Mouse (Mus musculus) ovary, adult 18-20 months (tissue): ENCODE results near the gene Olfr1411.

Experiments used
- DNase-seq: peaks from one replicate; pipeline ENCODE4 v3.0.0; 2022; ENCODE audit warnings: low spot score, mixed read lengths

Gene Olfr1411

GRCm38 (mm10) chr1:92640393-92640792, 46.2 kb downstream of the Olfr1411 start:
- no peak for DNase-seq

- DNase-seq = peak; percentile 80
Observed at GRCm38 (mm10) chr1:92641514-92642272, 47.5 kb downstream of the Olfr1411 start, which contains the start of gene Cops9. Gene Cops9, minus strand, starts transcription at chr1:92641985.

- no peak for DNase-seq
Observed at GRCm38 (mm10) chr1:92643691-92644090, 49.5 kb downstream of the Olfr1411 start.

- no peak for DNase-seq
Observed at GRCm38 (mm10) chr1:92644916-92645315, 50.7 kb downstream of the Olfr1411 start.

GRCm38 (mm10) chr1:92646111-92646510, 51.9 kb downstream of the Olfr1411 start:
- DNase-seq = no peak

GRCm38 (mm10) chr1:92646601-92647000, 52.4 kb downstream of the Olfr1411 start:
- no peak for DNase-seq

- no peak for DNase-seq
Observed at GRCm38 (mm10) chr1:92647026-92647425, 52.8 kb downstream of the Olfr1411 start.
